15 mouse cellular contexts compared by ENCODE assay signal in genomic region chr16:32538761-32539255, GRCm38 (mm10). TPM values are rescaled to one million over a fixed set of nuclear protein-coding genes. Genes with fewer than 3 reads are reported as not detected.
DNase-seq lines count a peak whose midpoint lies in the region; ATAC-seq lines count a peak whose summit lies in the region.
"Had no signal": no experiment of that assay in that cellular context is flagged by ENCODE, and none has a peak within 500 bp of the region (broad histone marks: within the 10 kb centered on the region; RNA-seq: fewer than 3 reads in every experiment).

No protein-coding gene starts in this region.

- WGBS in hindbrain, embryonic 10.5 days, result 22% methylated on average over 3 of the region's 3 CpGs
- 25% methylated on average over 3 of the region's 3 CpGs for WGBS in hindbrain, embryonic 16.5 days
- WGBS in neural tube, embryonic 11.5 days, result 33% methylated on average over 3 of the region's 3 CpGs
- WGBS in embryonic facial prominence, embryonic 11.5 days, result 35% methylated on average over 3 of the region's 3 CpGs

- H3K9ac ChIP-seq in hindbrain, embryonic 16.5 days (ENCODE audit: low read depth, low read length), result no peak overlapping the region
- H3K9ac ChIP-seq in neural tube, embryonic 11.5 days (ENCODE audit: low read length), result no peak overlapping the region
- no peak overlapping the region for H3K9ac ChIP-seq in embryonic facial prominence, embryonic 11.5 days (replicated peaks; ENCODE audit: low read length)
- H3K9ac ChIP-seq: neural tube, embryonic 13.5 days had no signal

- DNase-seq in hindbrain, embryonic 10.5 days (ENCODE audit: low spot score), result peak; percentile 59
- DNase-seq in neural tube, embryonic 11.5 days (ENCODE audit: low spot score), result peak; percentile 54
- DNase-seq in neural tube, embryonic 10.5 days (ENCODE audit: extremely low spot score, low spot score), result no peak
- DNase-seq in embryonic facial prominence, embryonic 11.5 days (ENCODE audit: low spot score), result peak; percentile 77
- peak; percentile 57 for DNase-seq in retina, embryonic 14.5 days (ENCODE audit: low spot score)
- DNase-seq in urinary bladder, postnatal 10 days (ENCODE audit: low spot score), result no peak
- DNase-seq: adrenal gland, adult 8-10 months; cerebellum, adult 18-20 months; gastrocnemius, postnatal 25 days had no signal

- peak overlapping the region; percentile 69; the same call in 1 of the 2 replicates for H3K27ac ChIP-seq in hindbrain, embryonic 10.5 days
- H3K27ac ChIP-seq in hindbrain, embryonic 16.5 days (ENCODE audit: low read depth, low read length), result no peak overlapping the region
- no peak overlapping the region for H3K27ac ChIP-seq in neural tube, embryonic 11.5 days (ENCODE audit: low read depth, low read length)
- H3K27ac ChIP-seq in embryonic facial prominence, embryonic 11.5 days (replicated peaks; ENCODE audit: low read depth, low read length), result no peak overlapping the region
- H3K27ac ChIP-seq: neural tube, embryonic 13.5 days had no signal

- peaks cover 42% of the 10 kb centered on the region for H3K4me1 ChIP-seq in hindbrain, embryonic 10.5 days (replicated peaks)
- no peaks in the 10 kb centered on the region for H3K4me1 ChIP-seq in hindbrain, embryonic 16.5 days (ENCODE audit: control insufficient read depth, insufficient read depth, low read depth, low read length)
- H3K4me1 ChIP-seq in neural tube, embryonic 11.5 days (ENCODE audit: control insufficient read depth, insufficient read depth, low read length), result peaks cover 6% of the 10 kb centered on the region
- H3K4me1 ChIP-seq in embryonic facial prominence, embryonic 11.5 days (ENCODE audit: control insufficient read depth, insufficient read depth, low read length), result no peaks in the 10 kb centered on the region; the same call in 1 of the 2 replicates

- no peaks in the 10 kb centered on the region; the same call in 1 of the 2 replicates for H3K27me3 ChIP-seq in hindbrain, embryonic 10.5 days (ENCODE audit: insufficient read depth, poor library complexity, severe bottlenecking)
- no peaks in the 10 kb centered on the region for H3K27me3 ChIP-seq in hindbrain, embryonic 16.5 days (replicated peaks; ENCODE audit: control insufficient read depth, insufficient read depth, low read length)
- H3K27me3 ChIP-seq in neural tube, embryonic 11.5 days (ENCODE audit: control insufficient read depth, insufficient read depth, low read length), result no peaks in the 10 kb centered on the region
- no peaks in the 10 kb centered on the region for H3K27me3 ChIP-seq in embryonic facial prominence, embryonic 11.5 days (ENCODE audit: control insufficient read depth, insufficient read depth, low read length)
- H3K27me3 ChIP-seq: neural tube, embryonic 13.5 days had no signal

- no peak for ATAC-seq in hindbrain, embryonic 16.5 days
- ATAC-seq in neural tube, embryonic 11.5 days (ENCODE audit: insufficient read depth, low FRiP score, low TSS enrichment), result no peak
- no peak for ATAC-seq in embryonic facial prominence, embryonic 11.5 days (replicated peaks; ENCODE audit: insufficient number of reproducible peaks, low FRiP score, low TSS enrichment, low read depth)
- ATAC-seq in inflammation-experienced regulatory T-cells, adult 6 months, result no peak
- ATAC-seq: intestine, postnatal 0 days had no signal

- H3K36me3 ChIP-seq in hindbrain, embryonic 10.5 days, result no peaks in the 10 kb centered on the region
- H3K36me3 ChIP-seq in hindbrain, embryonic 16.5 days (ENCODE audit: control insufficient read depth, insufficient read depth, low read length), result no peaks in the 10 kb centered on the region
- no peaks in the 10 kb centered on the region for H3K36me3 ChIP-seq in neural tube, embryonic 11.5 days (ENCODE audit: control insufficient read depth, insufficient read depth, low read length)
- no peaks in the 10 kb centered on the region for H3K36me3 ChIP-seq in embryonic facial prominence, embryonic 11.5 days (replicated peaks; ENCODE audit: control insufficient read depth, insufficient read depth, low read depth, low read length)
- H3K36me3 ChIP-seq: neural tube, embryonic 13.5 days had no signal

- no peak overlapping the region for H3K4me2 ChIP-seq in hindbrain, embryonic 16.5 days (ENCODE audit: low read length)
- no peak overlapping the region for H3K4me2 ChIP-seq in neural tube, embryonic 11.5 days (ENCODE audit: low read depth)
- no peak overlapping the region for H3K4me2 ChIP-seq in embryonic facial prominence, embryonic 11.5 days (ENCODE audit: low read depth, low read length)
- H3K4me2 ChIP-seq: neural tube, embryonic 13.5 days had no signal

- H3K4me3 ChIP-seq in hindbrain, embryonic 10.5 days, result no peak overlapping the region
- no peak overlapping the region for H3K4me3 ChIP-seq in hindbrain, embryonic 16.5 days (ENCODE audit: low read length)
- no peak overlapping the region for H3K4me3 ChIP-seq in neural tube, embryonic 11.5 days (ENCODE audit: low read depth, low read length)
- H3K4me3 ChIP-seq in embryonic facial prominence, embryonic 11.5 days (ENCODE audit: low read depth, low read length), result no peak overlapping the region
- H3K4me3 ChIP-seq: neural tube, embryonic 13.5 days had no signal

- no peaks in the 10 kb centered on the region for H3K9me3 ChIP-seq in hindbrain, embryonic 10.5 days
- H3K9me3 ChIP-seq in hindbrain, embryonic 16.5 days (ENCODE audit: control insufficient read depth, low read length), result no peaks in the 10 kb centered on the region
- no peaks in the 10 kb centered on the region for H3K9me3 ChIP-seq in neural tube, embryonic 11.5 days (ENCODE audit: control insufficient read depth, low read length)
- no peaks in the 10 kb centered on the region for H3K9me3 ChIP-seq in embryonic facial prominence, embryonic 11.5 days (replicated peaks; ENCODE audit: control insufficient read depth, low read length)
- H3K9me3 ChIP-seq: neural tube, embryonic 13.5 days had no signal

RNA-seq across cellular contexts. Expression of gene Zdhhc19, which starts 42.7 kb away (rescaled TPM):
- not detected in 2 replicates for polyA plus RNA-seq in hindbrain, embryonic 10.5 days (2016; fragmentation: Nextera tagmentation; extraction: Ambion mirVana)
- polyA plus RNA-seq in hindbrain, embryonic 16.5 days (2015; fragmentation: Nextera tagmentation; extraction: Ambion mirVana), result not detected in 2 replicates
- not detected in 2 replicates for polyA plus RNA-seq in neural tube, embryonic 11.5 days (2014; fragmentation: Nextera tagmentation; extraction: Ambion mirVana)
- not detected in 2 replicates for polyA plus RNA-seq in embryonic facial prominence, embryonic 11.5 days (2014; fragmentation: Nextera tagmentation; extraction: Ambion mirVana)
- under 1 TPM in 1 of 3 experiments, not detected in 2; 0.32 TPM for polyA plus RNA-seq in inflammation-experienced regulatory T-cells, adult 6 months (2017; shearing (Covaris generic))
- polyA plus RNA-seq: C2C12; heart, embryonic 14.5 days; neural tube, embryonic 13.5 days had no signal

RNA-seq across cellular contexts. Expression of gene Slc51a, which starts 51.1 kb away (rescaled TPM):
- polyA plus RNA-seq in hindbrain, embryonic 10.5 days (2016; fragmentation: Nextera tagmentation; extraction: Ambion mirVana), result 0.20 and 0.44 TPM in 2 replicates
- polyA plus RNA-seq in hindbrain, embryonic 16.5 days (2015; fragmentation: Nextera tagmentation; extraction: Ambion mirVana), result 0.19 TPM in 1 of 2 replicates, not detected in the other
- 0.38 and 0.51 TPM in 2 replicates for polyA plus RNA-seq in neural tube, embryonic 11.5 days (2014; fragmentation: Nextera tagmentation; extraction: Ambion mirVana)
- polyA plus RNA-seq in embryonic facial prominence, embryonic 11.5 days (2014; fragmentation: Nextera tagmentation; extraction: Ambion mirVana), result 0.34 and 0.53 TPM in 2 replicates
- not detected for polyA plus RNA-seq in inflammation-experienced regulatory T-cells, adult 6 months (2017; shearing (Covaris generic))
- polyA plus RNA-seq: neural tube, embryonic 13.5 days had no signal

Comparison
In these comparisons a context has a peak if more than half of its experiments do, and no peak if none do; other contexts are left out.
1. DNase-seq: peak in hindbrain, embryonic 10.5 days (single experiment), neural tube, embryonic 11.5 days (single experiment), embryonic facial prominence, embryonic 11.5 days (single experiment) and retina, embryonic 14.5 days (single experiment); none in neural tube, embryonic 10.5 days (single experiment) and urinary bladder, postnatal 10 days (single experiment).